Mouse (Mus musculus): ENCODE measurements around the gene Cd300lf.
A peak's percentile ranks its signal among the peaks of the same experiment; 100 is the strongest.

Gene Cd300lf

DNA sequence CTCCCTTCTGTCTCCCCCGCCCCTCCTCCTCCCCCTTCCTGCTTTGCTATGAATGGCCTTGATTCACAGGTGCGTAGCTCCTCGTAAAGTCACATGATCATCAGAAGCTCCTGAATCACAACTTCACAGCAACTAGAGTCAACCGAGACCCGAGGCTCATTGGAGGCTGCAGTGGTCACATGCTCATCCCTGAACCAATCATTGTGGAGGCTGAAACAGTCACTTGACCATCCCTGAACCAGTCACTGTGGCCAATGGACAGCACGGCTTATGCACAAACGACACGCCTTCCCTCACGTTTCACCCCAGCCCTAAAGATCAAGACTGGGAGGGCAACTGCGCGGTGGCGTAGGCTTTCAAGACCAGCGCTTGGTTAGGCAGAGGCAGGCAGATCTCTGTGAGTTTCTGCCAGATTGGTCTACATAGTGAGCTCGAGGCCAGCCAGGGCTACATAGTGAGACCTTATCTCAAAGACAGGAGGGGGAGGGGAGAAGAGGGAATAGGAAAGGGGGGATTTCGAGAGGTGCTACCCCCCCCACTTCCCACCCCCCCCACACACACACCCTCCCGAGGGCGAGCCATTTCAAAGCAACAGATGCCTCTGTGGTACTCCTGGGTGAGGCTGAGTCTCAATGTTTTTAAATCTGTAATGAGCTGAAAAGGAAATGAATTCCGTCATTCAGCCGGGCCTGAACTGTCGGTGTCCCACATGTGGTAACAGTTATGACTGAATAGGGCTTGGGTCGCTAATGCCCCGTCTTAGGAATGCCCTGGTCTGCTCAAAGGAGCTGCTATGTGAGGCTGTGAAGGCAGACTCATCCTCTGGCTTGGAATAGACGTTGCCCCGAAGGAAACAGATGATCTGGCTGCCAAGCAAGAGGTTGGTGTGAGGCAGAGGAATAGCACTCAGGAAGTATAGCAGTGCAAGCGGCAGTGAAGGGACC, 30.1 kb downstream of the Cd300lf start:
- DNase-seq, result no peak

GRCm38 (mm10) chr11:115102116-115102515, 31.7 kb downstream of the Cd300lf start:
- no peak for DNase-seq

DNA sequence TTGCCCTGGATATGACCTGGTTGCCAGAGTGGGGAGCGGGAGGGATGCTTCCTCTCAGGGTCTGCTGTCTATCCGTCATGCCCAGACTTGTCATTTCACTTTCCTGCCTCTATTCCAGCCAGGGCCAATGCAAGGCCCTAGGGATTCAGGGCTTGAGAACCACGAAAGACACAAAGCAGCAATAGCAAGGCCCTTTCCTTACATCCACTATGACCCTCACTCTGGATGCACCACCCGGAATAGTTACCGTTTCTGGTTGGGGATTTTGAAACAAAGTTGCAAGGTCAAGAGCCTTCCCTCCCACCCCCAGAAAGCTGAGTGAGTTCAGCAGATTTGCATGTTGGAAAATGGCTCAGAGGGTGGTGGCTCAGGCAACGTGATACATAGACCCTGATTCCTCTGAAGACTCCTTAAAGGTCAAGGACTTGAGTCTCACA, 32.2 kb downstream of the Cd300lf start:
- DNase-seq, result no peak

DNA sequence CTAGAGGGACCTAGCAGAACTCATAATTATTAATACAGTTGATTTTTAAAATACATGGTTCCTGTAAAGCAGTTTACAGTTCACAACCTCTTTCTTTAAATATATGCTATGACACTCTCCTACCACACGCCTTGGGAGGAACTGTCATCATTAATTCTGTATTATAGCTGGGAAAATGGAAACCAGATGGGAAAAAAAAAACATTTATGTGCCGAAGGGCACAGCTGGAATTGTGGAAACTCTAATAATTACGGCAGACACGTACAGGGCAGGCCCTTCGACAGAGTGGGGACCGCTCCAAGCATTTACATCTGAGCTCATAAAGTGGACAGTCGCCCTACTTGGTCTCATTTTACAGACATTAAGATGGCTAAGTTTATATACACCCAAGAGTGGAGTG, 33.1 kb downstream of the Cd300lf start:
- no peak for DNase-seq

- DNase-seq, result no peak
Observed at GRCm38 (mm10) chr11:115100032-115100621, 33.7 kb downstream of the Cd300lf start.

- DNase-seq, result no peak
Observed at GRCm38 (mm10) chr11:115099241-115099840, 34.5 kb downstream of the Cd300lf start.

- no peak for DNase-seq
Observed at GRCm38 (mm10) chr11:115098203-115098932, 35.4 kb downstream of the Cd300lf start.

DNA sequence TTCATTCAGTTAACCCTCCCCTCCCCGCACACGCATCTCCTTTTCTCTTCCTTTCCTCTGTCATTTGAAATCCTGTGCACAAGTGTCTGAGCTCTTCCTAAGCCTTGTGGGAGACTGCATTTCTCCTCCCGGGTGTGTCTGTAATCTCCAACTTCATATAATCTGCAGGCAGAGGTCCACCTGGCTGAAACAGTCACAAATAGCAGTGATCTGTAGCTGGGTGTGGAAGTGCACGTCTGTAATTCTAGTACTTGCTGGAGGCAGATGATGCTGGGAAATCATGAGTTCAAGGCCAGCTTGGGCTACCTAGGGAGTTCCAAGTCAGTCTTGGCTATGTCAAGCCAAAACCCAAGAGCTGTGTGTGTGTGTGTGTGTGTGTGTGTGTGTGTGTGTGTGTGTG, 41.7 kb downstream of the Cd300lf start:
- no peak for DNase-seq

GRCm38 (mm10) chr11:115091362-115091901, 42.4 kb downstream of the Cd300lf start, which contains the start of gene Rab37:
Gene Rab37, plus strand, starts transcription at chr11:115091431.
- peak; percentile 58 for DNase-seq

DNA sequence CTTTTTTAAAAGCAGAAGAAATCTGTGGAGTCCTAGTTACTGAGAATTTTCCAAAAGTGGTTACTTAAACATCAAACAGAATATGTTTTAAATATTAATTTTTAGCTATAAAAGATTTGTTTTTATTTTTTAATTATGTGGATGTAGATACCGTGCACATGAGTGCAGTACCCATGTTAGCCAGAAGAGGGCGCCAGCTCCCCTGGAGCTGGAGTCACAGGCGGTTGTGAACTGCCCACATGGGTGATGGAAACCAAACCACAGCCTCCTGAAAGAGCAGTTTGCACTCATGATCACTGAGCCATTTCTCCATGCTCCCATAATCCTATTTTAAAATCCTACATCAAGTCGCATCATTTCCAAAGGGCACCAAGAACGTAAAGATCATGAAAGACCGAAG, 43.9 kb downstream of the Cd300lf start:
- peak; percentile 47 for DNase-seq

- DNase-seq, result no peak
Observed at GRCm38 (mm10) chr11:115086213-115086612, 47.6 kb downstream of the Cd300lf start.

- DNase-seq, result no peak
Observed at GRCm38 (mm10) chr11:115085064-115085463, 48.7 kb downstream of the Cd300lf start.

GRCm38 (mm10) chr11:115084595-115084994, 49.2 kb downstream of the Cd300lf start:
- no peak for DNase-seq

- DNase-seq, result peak; percentile 83
Observed at GRCm38 (mm10) chr11:115083376-115084139, 50.2 kb downstream of the Cd300lf start.

DNA sequence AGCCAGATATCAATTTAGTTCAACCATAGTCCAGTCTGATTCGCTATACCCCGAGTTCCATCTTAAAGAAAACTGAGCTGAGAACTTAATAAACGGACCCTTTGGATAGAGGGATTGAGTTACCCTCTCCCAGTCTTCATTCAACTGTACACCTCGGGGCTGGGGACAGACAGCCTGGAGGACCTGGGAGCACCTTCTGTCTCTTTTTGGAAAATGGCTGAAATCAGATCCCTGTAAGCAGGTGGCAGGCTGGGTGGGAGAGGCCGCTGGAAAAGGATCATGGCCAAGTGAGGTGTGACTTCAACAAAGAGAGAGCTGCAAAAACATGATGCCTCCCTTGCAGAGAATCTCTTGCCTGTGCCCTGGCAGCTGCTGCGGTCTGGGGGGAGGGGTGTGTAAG, 51.6 kb downstream of the Cd300lf start:
- DNase-seq, result no peak

GRCm38 (mm10) chr11:115081373-115081772, 52.4 kb downstream of the Cd300lf start:
- DNase-seq, result no peak

DNA sequence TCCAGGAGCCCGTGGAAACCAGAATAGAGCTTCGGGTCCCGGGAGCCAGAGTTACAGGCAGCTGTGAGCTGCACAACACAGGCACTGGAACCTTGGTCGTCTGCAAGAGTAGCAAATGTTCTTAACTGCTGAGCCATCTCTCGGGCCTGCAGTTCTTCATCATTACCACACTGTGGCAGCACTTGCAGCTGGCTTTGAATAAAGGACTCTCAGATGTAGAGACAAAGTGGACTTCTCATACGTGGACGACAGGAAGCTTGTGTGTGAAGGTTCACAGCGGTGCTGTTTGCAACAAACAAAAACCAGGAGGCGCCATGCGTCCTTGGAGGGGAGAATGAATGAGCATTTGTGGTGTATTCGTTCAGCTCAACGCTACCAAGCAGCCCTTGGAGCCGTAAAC, 52.9 kb downstream of the Cd300lf start:
- DNase-seq, result peak; percentile 55

DNA sequence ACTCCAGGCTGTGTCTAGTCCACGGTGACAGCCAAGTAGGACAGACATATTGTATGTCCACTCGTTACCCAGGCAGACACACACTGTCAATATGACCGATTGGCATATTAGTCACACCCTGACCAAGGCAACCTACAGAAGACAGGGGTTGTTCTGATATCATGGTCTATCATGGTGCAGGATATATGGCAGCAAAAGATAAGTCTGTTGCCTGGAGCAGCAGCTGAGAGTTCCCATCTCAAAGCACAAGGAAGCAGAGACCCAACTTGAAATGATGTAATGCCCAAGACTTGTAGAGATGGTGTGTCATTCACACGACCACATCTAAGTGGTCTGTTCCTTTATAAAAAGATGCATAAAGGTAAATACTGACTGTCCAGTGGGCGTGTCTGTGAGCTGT, 55.1 kb downstream of the Cd300lf start:
- DNase-seq, result no peak

- DNase-seq, result no peak
Observed at GRCm38 (mm10) chr11:115077436-115077835, 56.4 kb downstream of the Cd300lf start.

DNA sequence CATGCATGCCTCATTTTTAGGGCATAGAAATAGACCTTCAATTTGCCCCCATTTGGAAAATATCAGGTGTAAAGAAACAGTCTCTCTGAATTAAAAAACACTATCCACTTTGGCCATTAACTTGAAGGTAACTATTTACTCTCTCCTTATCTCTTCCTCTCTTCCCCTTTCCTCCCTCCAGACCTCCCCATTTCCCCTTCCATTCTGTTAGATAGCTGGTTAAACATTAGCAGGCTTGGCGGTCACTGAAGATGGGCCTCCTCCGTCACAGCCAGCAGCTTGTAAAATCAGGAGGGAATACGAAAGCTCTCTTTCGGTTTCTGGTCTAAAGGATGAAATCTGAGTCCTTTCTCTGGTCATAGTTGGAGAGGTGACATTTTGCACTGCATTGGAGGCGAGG, 57.9 kb downstream of the Cd300lf start:
- DNase-seq, result no peak

DNA sequence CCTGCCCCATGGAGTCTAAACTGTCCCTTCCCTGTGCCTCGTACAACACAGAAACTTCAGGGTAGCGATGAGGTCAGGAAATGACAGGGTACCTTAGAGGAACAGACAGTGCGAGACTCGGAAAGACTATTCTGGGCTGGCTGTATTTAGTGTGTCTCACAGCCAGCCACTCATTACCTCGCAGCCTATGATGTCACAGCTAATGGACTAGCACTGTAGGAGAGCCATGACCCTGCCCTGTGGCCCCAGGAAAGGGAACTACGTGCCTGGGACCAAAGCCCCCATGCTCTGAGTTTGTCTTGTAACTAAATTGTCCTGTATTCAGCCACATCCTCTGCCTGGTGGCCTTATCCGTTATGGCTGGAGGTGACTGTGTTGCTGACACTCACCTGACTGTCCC, 58.4 kb downstream of the Cd300lf start:
- DNase-seq, result no peak

DNA sequence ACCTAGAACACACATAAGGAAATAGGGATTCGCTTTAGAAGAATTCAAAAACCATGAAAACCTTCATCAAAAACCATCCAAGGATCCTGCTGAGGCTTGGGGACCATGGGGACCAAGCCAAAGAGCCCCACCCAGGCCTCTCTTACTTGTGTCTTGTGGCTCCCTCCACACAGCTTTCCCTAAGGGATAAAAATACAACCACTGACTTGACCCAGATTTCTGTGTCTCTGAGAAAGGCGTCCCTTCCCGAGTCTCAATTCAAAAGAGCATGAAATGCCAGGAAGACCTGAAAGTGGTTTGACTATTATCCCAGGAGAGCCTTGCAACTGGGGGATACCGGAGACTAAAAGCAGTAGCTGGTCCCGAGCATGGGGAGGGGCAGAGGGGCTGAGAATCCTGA, 60.8 kb downstream of the Cd300lf start:
- DNase-seq, result no peak
